Mouse (Mus musculus): ENCODE measurements at regions not wholly inside any gene's neighbourhood (a gene's known extent, or its start where the extent isn't known, plus 50 kb on each side); places are given as distances from the start of the nearest gene placed in this dataset.

GRCm38 (mm10) chr13:11344500-11344899 is 762.2 kb downstream of the Ryr2 start:
- TF ChIP-seq CTCF (IDR thresholded peaks at IDR 0.05; ENCODE audit: low read depth, low read length) (no peak), POLR2A (IDR thresholded peaks at IDR 0.05; ENCODE audit: borderline replicate concordance, low read depth, low read length) (no peak)

All from bone marrow macrophage, adult 2 months (primary cell).